Mouse (Mus musculus): ENCODE measurements around the gene Kcnc2.

- no peak for TF ChIP-seq POLR2A (IDR thresholded peaks at IDR 0.05; ENCODE audit: low read depth, low read length)
- no peak for TF ChIP-seq CTCF (IDR thresholded peaks at IDR 0.05; ENCODE audit: extremely low read depth, insufficient read length, insufficient replicate concordance, low read depth, low read length)
These were observed at the start of gene Kcnc2 for GRCm38 (mm10) chr10:112270887-112271802.

Measured in small intestine, adult 2 months (tissue).